Mouse (Mus musculus) left cerebral cortex, adult 8-10 months (tissue): Measurements from ENCODE around the gene Pcyt1a. TPM values are rescaled to one million over a fixed set of nuclear protein-coding genes. Genes with fewer than 3 reads are reported as not detected.
A peak's percentile ranks its signal among the peaks of the same experiment; 100 is the strongest.

ENCODE experiments used
- DNase-seq, 2 experiments: peaks; one replicate each; pipeline ENCODE4 v3.0.0; 2022; ENCODE audit warnings: low spot score in 2 of 2
- total RNA-seq, 4 experiments: library from RNA; stranded (reverse); gene quantifications; 2 replicates each; pipeline ENCODE4 v1.2.4; 2022

The Pcyt1a gene
- total RNA-seq, 4 experiments from 2014 or later: 40.0 to 46.7 (median 43.6) TPM

- DNase-seq: no peak
Observed at GRCm38 (mm10) chr16:32509066-32509942, 78.6 kb downstream of the Pcyt1a start.

DNA sequence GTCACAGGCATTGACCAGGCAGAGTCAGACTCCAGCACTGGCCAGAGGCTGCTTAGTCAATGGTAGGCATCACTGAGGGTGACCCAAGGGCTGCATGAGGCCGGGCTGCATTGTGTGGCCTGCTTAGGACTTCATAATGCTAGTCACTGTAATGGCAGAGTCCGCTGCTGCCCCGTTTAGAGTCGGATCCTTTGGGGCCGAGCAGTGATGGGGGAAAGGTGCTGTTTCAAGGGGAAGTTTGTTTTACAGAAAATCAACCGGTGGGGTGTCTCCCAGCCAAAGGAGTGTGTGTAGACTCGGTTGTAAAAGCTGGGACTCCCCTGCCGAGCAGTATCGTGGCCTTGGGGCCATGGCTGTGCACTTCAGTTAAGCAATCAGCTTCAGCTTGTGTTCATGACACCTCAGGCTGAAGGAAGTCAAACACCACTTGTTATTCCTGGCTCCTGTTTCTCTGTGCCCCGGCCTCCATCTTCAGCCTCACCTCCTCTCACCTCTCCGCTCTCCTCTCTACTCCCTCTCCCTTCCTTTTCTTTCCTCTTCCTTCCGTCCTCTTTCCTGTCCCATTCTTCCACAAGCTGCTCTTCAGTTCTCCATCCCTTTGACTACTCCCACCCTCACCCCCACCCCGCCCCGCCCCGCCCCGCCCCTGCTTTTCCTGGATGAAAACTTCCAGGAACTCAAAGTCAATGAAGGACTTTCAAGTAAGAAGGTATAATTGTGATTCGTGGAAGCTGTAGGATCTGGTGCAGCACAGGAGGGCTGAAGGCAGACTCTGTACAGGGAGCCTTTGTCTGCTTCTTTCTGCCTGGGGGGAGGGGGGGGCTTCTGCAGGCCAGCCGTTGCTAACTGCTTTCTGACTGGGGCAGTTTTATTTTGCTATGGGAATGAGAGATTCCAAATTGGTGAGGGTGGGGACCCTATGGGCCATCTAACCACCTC, 79.9 kb downstream of the Pcyt1a start:
- no peak for DNase-seq

DNA sequence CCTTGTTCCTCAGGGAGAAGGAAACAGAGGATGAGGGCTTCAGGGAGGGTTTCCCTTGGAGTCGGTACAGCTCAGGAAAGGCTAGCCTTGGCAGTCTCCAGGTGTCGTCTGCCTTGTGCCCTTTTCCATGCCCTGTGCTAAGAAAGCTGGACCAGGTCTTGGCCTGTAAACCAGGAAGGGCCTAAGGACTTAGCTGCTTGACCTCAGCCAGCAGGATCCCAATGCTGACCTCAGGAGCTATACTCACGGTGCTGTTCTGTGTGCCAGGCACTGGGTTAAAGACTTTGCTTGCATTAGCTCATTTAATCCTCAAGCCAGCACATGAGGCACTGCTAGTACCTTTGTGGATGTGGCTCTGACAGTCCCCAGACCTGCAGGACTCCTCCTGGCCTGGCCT, 80.6 kb downstream of the Pcyt1a start:
- DNase-seq: no peak

DNA sequence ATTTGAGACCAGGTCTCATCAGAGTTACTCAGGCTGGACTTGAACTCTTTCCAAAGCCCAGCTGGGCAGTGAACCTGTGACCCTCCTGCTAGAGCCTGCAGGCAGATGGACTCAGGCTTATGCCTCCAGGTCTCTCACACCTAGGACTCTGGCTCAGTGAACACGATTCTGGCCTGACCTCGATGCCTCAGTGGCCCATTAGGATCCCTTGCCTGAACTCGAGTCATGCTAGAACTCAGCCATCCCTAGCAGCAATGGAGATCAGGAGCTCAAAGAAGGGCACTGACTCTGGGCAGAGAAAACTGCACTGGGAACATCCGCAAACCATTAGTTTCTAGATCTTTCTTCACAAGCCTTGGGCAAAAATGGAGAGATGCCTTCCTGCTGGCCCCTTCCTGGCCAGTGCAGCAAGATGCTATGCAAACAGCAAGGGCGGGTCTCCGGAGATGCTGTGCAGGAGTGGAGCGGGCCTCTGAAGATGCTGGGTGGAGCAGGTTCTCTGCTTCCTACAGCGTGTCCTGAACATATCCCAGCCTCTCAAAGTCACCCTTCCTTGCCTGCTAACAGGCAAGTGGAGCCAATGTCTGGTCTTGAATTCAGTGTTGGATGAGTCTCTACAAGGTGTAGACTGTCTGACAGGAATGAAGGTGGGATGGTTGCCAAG, 81.2 kb downstream of the Pcyt1a start:
- no peak for DNase-seq

DNA sequence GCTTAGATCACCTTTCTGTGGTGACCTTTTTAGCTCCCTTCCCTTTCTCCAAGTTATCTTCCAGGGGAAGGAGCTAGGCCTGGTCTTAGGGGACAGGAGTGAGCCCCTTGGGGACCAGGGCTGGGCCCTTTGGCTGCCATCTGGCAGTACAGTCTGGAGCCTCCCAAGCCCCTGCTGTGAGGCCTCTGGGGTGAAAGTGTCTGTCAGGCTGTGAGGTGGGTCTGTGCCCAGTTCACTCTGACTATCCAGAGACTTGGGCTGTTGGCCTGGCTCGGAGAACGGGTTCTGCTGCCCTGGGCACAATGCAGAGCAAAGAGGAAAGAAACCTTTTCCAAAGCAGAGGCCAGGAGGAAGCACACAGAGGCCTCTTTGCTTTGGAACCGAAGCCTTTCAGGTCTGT, 82.2 kb downstream of the Pcyt1a start:
- DNase-seq: no peak

DNA sequence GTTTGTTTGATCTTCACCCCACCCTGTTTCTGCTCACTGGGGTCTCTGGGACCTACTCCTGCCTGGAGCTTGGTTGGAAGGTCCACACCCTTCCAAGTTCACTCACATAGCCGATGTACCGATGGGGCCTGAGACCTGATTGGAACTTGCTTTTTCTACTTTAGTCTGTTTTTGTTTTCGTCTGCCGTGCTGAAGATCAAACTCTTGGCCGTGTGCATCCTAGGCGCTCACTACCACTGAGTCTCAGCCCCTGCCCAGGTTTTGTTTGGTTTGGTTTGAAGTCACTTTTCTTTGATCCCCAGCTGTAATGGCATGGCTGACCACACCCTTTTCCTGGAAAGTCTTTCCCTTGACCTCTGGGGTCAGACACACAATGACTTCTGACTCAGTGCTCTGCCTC, 82.7 kb downstream of the Pcyt1a start:
- no peak for DNase-seq

DNA sequence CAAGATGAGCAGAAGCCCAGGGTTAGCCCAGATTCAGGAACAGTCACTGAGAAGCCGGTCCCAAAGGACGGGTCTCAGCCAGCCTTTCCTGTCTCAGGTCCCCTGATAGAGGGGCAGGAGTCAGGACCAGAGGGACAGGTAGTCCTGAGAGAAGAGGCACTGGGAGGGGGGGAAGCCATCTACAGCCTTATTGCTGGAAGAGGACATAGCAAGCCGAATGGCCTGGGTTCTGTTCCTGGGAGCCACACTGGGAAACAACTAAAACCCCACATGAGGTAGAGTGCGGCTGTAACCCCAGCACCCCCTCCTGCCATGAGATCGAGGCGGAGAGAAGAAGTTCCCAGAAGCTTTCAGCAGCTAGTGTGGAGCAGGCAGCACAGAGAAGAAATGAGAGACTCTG, 83.2 kb downstream of the Pcyt1a start:
- no peak for DNase-seq

DNA sequence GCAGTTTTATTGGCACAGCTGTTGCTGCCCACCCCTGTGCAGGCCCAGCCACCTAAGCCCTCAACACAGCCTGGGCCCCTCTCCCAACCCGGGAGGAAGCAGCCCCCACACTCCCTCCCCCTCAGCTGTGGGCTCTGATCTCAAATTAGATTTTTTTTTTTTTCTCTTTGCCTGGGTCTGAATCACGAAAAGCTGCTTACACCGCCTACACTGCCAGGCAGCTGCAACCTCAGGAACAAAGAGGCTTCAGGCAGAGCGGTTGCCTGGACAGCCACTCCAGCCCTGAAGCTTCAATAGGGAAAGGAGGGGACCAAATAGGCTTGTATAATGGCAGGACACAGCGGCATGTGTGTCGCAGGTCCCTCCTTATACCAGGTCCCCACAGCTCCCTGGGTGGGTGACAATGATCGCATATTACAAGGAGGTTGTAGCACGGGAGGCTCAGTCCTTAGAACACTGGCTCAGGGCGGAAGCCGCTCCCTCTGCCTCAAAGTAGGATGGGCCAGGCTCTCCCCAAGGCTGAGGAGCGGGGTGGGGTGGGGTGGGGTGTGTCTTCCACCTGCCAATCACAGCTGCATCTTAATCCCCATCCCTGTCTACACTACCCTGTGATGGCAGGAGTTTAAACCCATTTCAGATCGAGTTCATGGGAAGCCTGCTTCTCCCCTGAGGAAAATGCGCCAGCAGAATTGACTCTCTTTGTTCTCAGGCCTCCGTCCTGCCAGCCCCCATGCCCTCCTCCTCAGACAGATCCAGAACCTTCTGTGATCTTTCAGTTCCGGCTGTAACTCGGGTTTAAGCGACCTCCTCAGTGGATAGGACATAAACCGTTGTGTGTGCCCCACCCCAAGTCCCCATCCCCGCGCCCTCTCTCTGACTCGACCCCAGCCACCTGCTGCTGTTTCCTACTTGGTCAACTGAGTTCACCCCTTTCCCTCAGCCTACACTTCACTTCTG, 85.6 kb downstream of the Pcyt1a start:
- peak; percentile 71 to 92 for DNase-seq

DNA sequence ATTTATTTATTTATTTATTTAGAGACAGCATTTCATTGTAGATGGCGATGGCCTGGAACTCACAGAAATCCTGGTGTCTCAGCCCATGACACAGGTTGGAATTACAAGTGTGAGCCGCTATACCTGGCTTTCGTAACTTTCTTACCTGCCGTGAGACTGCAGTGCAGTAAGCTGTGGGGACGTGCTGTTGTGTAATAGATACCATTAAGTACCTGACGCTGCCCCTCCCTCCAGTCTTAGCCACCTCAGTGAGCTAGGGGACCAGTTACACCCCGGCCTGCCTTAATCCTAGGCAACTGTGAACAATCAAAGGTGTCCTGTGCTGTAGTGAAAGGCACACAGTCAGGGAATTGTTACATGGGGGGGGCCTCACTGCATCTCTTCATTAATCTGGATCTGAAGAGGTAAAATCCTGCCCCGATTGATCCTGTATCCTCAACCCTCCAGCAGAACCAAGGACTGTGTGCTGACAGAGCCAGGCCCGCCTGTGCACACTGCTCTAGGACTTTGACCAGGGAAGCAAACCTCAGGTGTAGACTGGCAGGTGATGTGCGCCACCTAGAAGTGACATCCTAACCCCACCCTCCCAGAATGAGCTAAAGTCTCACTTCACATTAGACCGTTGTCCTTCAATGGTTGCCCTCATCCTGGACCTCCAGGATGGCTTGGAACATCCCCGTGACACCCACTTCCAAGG, 87.2 kb downstream of the Pcyt1a start:
- DNase-seq: no peak

- no peak for DNase-seq
Observed at GRCm38 (mm10) chr16:32519656-32520371, 89.1 kb downstream of the Pcyt1a start.

GRCm38 (mm10) chr16:32520372-32520748, 89.6 kb downstream of the Pcyt1a start:
- no peak for DNase-seq

DNA sequence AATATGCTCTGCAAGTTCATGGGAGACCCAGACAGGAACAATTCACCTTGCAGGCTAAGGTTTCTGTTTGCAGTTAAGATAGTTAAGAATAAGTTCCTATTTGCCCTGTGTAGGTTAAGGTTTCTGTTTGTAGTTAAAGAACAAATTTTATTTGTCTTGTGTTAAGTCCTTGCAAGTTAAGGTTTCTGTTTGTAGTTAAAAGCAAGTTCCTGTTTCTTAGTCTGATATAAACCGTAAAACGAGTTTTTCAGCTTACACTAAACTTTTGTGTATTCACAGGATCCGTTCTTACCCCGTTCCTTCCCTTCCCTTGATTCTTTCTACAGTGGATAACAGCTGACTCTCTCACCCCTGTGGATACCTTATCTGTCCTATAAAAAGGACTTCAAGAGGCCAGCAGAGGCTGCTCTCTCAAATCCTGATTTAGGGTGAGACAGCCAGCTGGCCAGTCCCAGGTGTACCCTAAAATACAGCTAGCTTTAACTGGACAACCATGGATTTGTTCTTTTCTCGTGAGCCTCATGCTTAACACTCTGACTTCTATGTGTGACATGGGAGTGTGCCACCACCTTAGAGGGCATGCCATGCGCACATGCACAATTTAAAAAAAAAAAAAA, 92.0 kb downstream of the Pcyt1a start:
- no peak for DNase-seq

DNA sequence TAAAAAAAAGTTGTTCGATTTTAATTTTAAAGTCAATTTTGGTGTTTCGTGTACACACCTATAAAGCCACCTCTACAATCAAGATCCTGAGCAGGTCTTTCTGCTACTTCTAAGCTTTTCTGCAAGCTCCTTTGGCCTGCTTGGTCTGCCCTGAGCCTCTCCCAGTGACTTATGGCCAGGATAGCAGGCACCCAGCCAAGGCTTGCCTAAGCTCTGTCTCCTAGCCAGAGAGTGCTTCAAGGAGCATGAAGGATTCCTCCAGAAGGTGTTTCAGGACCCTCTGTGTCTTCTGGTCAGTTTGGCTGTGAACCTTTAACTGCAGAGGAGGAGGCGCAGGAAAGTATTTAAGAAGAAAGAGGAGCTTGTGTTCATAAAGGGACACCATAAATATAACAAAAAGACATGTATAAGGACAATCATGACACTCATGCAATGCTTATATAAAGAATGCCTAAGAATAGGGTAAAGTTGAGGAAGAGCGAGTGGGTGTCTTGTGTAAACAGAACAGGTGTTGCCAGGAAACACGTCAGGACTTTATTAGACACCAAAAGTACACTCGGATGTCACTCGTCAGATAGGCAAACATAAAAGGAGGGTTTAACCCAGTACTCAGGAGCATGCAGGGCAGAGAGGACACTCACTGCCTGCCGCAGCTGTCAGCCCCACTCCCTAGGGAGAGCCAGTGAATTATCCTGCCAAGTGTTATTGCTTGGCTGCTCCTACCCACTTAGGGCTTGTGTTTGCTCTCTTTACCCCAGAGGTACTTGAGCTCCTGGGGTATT, 92.9 kb downstream of the Pcyt1a start:
- no peak for DNase-seq

DNA sequence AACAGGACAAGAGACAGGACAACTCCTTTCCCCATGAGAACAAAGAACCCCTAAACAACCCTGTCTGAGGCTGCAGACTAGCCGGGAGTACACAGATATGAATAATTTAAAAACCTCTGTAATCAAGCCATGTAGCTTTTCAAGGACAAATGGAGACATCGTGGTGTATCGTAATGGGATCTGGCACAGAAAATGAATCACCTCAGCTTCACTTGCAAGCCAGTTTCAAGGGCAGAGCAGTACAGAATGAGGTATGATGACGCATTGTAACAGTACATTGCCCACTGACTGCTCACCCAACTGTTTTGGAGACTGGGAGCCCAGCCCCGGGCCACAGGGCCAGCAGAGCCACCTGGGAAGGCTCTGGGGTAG, 93.5 kb downstream of the Pcyt1a start:
- no peak for DNase-seq
